Mouse (Mus musculus): ENCODE data around the gene Hcn1. TPM values are rescaled to one million over a fixed set of nuclear protein-coding genes. Genes with fewer than 3 reads are reported as not detected.

Hcn1 gene
- total RNA-seq, 2 experiments from 2014 or later, result not detected

DNA sequence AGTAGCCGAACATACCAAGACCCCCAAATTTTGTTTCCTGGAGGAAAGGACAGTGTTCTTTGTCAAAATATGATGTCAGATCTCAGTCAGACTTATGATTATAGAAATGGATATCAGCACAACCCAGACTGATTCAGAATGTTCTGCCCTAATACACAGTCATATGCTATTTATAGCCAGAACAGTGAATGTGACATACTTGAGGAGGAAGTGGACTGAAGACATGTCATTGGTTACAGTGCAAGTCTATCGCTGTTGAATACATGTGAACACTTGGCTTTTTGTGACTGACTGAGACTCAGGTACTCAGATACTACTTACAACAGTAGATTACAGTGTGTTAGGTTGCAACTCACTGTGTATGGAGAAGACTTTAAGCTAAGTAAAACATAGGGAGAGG is 245.2 kb downstream of the Hcn1 start:
- ATAC-seq (replicated peaks; ENCODE audit: low FRiP score, low TSS enrichment, poor library complexity, severe bottlenecking), result no peak

DNA sequence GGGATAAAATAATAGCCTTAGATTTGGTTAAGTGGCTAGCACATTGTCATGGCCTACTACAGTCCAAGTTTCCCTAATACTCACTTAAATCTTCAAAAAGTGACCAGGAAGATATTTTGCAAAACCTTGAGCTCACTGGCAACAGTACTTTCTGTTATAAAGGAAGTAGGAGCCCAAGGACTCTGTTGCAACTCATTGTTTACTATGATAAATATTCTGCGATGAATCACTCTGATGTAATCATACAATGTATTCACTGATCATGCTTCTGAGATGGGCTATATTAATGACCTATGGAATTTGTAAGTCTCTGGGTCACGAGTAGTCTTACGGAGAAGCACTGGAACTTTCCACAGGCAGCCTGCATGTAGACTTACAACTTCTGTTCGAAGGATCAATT is 246.6 kb downstream of the Hcn1 start:
- no peak for ATAC-seq (replicated peaks; ENCODE audit: low FRiP score, low TSS enrichment, poor library complexity, severe bottlenecking)

DNA sequence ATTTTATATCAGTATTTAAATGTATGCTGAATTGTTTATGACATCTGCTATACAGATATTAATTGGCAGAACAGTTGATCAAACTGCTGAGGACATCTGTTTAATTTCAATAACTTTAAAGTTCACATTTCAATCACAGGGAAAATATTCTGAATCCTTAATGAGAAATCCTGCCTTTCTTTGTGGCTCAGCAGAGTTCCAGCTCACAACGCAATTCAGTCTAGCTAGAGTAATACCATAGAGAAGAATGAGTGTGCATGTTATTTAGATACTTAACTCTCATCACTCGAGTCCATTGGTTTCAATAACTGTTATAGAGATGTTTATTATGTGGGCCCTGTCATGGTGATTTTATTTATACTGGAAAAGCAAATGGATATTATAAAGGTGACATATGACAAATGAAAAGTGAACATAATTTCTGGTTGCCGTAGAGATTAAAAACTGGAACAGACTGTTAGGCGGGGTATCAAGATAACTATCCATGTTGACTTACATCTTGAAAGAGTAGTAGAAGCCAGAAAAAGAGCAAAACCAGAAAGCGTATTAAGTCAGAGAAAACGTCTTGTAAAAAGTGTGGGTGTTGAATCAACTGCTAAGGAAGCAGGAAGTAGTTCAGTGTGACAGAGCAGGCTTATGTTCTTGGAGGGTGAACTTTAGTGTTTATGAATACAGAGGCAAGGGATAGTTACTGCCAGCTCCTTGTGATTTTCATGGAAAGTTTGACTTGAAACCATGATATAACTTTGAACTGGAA is 250.0 kb downstream of the Hcn1 start:
- no peak for ATAC-seq (replicated peaks; ENCODE audit: low FRiP score, low TSS enrichment, poor library complexity, severe bottlenecking)

DNA sequence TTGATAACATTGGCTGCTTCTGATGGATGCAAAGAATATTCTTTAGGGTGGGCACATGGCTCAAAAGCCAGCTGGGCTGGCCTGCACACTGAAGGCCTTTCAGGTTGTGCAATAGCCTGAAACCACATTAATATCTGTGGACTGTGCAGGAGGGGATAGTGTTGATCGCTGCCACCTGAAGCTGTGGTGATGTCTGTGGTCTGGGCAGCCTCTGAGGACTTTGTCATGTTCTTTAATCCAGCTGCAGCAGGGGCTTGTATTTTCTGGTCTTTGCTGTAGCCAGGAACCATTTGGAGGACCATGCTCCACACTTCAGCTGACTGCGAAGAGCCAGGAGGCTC is 250.6 kb downstream of the Hcn1 start:
- no peak for ATAC-seq (replicated peaks; ENCODE audit: low FRiP score, low TSS enrichment, poor library complexity, severe bottlenecking)

DNA sequence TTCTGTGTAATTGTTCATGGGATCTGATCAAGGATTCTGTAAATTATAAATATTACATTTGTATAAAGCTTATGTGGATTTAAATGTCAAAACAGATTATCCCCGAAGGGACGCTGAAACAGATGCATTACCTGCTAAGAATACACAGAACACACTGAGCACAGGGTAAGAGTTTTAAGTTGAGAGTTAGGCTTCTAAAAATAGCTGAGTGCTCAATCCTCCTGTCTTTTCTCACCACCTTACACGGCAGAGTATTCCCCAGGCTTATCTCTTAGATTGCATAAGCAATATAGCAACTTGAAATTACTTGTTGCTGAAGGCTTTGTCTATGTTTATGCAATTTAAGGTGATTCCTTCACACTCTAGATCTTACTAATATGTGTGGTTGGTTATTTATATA is 256.3 kb downstream of the Hcn1 start:
- no peak for ATAC-seq (replicated peaks; ENCODE audit: low FRiP score, low TSS enrichment, poor library complexity, severe bottlenecking)

DNA sequence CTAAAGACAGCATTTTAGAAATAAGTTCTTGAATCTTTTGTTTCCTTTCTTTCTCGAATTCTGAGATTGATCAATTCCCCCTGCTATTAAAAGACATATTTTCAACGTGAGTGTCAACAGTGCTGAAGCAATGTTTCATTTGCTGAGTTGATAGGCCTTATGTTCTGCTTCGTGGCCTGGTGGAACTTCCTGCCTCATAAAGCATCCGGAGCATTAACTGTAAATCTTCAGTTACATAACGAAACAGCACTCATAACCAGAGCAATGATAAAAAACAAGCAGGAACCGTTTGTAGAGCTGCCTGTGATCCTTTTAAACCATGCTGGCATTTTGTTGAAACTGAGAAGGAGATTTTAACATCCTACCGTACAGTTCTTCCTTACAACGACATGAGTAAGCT is 275.7 kb downstream of the Hcn1 start:
- ATAC-seq (replicated peaks; ENCODE audit: low FRiP score, low TSS enrichment, poor library complexity, severe bottlenecking), result no peak

DNA sequence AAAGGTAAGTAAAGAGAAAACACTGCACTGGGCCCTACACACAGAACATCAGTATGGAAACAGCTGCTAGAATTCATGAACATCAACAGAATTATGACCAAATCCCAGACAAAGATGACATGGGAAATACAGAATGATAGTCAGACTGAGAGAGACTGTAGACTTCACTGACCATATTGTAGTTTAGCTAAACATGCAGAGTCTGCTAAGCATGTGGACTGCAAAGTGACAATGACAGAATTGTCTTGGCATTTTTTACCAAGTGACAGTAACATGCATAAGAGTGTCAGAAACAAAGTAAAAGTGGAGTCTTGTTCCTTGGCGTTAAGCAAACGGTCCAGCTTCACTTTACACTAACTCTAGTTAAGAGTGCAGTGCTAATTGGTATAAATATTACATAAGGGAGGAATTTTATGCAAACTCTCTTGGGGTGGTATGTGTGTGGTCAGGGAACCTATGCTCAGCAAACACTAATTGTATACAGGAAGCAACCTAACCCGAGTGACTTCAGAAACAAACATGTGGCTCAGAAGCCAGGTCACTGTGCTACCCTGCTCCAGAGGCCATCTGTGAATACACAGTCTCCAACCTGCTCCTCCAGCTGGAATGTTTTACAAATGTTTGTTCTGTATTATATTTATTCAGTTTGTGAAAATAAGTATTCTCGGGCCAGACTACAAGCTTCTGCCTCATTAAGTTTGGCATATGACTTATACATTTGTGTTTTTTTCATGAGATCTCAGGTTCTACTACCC is 278.5 kb downstream of the Hcn1 start:
- no peak for ATAC-seq (replicated peaks; ENCODE audit: low FRiP score, low TSS enrichment, poor library complexity, severe bottlenecking)

DNA sequence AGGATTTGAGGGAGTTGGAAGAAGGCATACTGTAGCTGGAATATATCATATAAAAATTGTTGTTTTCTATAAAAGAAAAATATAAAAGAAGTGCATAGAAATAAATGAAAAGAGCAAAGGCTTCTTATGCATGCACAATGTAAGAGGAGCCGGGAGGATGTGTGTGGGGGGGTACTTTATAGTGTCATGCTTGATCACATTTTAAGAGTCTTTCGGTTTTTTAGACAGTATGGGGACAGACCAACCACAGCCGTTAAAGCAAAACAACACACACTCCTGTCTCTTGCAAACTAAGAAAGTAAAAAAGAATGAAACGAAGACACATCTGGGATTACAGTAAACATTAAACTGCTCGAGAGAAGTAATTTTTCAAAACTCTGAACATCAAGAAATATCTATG is 290.0 kb downstream of the Hcn1 start:
- no peak for ATAC-seq (replicated peaks; ENCODE audit: low FRiP score, low TSS enrichment, poor library complexity, severe bottlenecking)

DNA sequence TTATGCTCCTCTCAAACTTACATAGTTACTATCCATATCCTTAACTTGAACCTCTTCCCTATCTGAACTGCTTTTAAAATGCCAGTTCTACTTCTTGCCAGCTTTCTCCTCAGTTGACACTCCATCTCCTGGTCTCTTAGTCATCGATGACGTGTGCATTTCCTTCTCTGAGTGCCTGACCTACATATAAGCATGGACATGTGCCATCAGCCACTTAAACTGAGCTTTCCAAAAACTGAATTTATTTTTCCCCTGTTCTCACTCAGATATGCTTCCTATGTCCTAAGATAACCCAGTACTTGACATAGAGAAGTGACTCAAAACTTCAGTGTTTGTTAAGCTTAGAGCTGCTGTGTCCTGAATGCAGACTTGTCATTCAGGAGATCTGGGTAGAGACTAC is 295.9 kb downstream of the Hcn1 start:
- ATAC-seq (replicated peaks; ENCODE audit: low FRiP score, low TSS enrichment, poor library complexity, severe bottlenecking), result no peak

DNA sequence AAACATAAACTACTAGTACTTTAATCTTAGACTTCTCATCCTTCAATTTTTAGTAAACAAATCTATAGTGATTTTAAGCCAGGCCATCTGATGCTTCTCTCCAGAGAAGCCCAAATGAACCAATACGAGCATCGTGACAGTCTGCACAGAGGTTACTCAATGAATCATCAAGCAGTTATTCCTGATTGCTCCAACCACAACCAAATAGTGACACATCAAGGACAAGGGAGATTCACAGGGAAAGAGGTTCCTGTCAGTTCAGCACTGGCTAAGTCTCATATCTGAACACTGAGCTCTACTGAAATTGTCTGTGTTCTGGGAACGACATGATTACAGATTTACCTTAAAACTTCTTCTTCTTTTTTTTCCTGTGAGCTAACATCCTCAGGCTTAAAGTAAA is 305.7 kb downstream of the Hcn1 start:
- ATAC-seq (replicated peaks; ENCODE audit: low FRiP score, low TSS enrichment, poor library complexity, severe bottlenecking), result no peak

DNA sequence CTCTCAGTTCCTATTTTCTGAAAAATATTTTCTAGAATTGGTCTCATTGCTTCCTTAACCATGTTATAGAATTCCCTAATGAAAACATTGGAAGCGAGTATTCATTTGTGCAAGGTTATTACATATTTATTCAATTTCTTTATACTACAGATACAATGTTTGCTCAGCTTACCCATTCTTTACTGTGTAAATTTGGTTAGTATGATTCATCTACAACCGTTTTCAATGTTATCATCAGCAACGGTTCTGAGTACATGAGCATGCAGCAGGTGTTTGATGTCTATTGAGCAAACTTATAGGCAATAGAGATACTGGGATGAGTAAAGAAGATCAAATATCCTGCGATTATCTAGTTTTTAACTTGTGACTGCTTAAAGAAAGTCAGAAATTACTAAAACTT is 327.6 kb downstream of the Hcn1 start:
- ATAC-seq (replicated peaks; ENCODE audit: low FRiP score, low TSS enrichment, poor library complexity, severe bottlenecking), result no peak

DNA sequence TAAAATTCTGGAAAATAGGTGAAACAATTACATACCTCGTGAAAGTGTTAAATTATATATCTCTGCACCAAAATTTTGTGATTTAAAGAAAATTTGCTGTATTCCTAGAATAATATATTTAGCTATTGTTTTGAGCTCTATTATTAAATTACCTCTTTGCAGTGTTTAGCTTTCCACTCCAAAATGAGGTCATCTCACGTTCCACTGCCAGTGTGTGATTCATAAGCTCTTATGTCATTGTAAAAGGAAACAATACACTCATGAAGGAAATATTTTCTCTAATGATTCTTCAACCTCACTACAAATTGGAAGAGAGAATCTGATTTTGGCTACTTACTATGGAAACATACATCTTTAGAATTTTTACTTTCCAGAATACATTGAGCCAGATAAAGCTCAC is 329.6 kb downstream of the Hcn1 start:
- ATAC-seq (replicated peaks; ENCODE audit: low FRiP score, low TSS enrichment, poor library complexity, severe bottlenecking), result no peak

DNA sequence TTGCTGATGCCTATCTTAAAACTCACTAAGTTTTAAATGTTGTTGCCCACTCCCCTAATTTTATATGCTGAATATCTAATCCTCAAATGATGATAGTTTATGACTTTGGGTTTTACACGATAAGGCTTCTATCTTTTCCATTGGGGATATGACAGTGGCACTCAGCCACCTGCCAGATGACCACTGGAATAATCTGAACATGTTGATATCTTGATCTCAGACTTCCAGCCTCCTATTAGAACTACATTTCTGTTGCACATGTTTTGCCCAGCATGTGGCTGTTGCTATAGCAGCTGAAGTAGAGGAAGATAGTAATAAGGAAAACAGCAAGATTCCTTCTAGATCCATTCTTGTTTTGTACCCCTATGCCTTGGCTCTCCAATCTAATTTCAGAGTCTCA is 336.6 kb downstream of the Hcn1 start:
- ATAC-seq (replicated peaks; ENCODE audit: low FRiP score, low TSS enrichment, poor library complexity, severe bottlenecking), result no peak

DNA sequence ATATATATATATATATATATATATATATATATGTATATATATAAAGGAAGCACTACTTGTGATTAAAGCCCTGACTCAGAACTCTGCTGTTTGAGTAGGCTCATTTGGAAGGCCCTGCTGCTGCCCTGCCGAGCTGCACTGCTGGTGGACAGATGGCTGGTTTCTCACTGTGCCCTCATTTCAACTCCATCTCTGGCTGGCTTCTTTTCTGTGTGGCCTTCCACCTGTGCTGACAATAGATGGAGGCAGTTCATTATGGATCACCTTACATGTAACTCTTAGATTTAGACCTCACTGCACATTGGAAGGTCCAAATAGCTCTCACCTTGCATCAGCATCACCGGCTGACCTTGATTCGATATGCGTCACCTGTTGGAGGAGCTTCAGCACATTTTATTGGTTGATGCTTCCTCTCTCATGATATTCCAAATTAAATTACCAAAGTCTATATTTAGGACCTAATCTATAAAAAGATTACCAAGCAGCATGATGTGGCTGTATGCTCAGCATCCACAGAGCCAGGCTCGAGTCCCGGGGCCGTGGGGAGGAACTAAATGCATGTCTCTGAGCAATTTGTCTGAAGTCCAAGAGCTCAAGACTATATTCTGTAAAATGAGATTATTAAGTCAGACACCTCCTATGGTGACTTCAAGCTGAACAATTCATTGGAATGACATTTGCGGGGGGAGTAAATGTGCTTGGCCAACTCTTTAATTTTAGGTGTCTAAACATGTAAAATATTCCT is 338.6 kb downstream of the Hcn1 start:
- ATAC-seq (replicated peaks; ENCODE audit: low FRiP score, low TSS enrichment, poor library complexity, severe bottlenecking), result no peak

DNA sequence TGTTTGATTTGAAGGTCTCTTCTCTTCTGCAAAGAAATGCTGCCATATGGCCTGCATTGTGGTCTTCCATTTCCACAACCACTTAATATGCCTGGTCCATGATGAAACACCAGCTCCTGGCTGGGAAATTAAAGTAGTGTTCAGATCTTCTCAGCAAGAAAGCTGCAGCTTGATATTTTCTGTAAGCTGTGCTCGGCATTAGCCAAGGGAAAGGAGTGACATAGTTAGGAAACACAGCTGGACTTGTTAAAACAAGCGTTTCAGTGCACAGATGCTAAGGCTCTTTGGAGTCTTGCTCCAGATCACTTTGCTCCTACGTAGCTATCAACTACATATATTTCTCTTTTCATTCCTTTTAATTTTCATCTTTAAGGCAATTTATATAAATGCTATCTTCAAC is 344.7 kb downstream of the Hcn1 start:
- no peak for ATAC-seq (replicated peaks; ENCODE audit: low FRiP score, low TSS enrichment, poor library complexity, severe bottlenecking)

DNA sequence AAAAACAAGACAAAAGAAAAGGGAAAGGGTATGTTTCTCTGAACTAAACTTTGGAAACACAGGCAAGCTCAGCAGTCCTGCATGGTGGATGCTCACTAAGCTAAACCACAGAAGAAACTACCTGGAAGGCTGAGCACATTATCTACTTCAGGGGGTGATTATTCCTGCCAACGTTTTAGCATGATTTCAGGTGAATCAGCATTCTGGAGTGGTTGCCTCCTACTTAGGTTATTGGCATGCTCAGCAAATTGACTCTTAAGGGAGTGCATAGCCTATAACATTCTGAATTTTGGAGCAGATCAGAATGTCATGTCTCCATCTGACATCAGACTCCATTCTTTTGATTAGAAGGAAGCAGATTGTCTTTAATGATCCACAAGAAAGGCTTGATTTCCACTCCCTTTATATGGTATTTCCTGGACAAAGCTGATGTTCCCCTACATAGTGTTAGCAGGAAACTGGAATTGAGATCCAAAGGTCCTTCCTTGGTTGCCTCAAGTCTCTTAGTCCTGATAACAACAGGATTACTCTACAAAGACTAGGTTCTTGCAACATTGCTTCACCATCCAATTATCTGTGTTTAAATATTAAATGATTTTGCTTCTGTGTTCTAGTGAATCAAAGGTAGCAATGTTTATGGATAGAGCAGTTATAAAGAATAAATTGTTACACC is 345.7 kb downstream of the Hcn1 start:
- no peak for ATAC-seq (replicated peaks; ENCODE audit: low FRiP score, low TSS enrichment, poor library complexity, severe bottlenecking)

DNA sequence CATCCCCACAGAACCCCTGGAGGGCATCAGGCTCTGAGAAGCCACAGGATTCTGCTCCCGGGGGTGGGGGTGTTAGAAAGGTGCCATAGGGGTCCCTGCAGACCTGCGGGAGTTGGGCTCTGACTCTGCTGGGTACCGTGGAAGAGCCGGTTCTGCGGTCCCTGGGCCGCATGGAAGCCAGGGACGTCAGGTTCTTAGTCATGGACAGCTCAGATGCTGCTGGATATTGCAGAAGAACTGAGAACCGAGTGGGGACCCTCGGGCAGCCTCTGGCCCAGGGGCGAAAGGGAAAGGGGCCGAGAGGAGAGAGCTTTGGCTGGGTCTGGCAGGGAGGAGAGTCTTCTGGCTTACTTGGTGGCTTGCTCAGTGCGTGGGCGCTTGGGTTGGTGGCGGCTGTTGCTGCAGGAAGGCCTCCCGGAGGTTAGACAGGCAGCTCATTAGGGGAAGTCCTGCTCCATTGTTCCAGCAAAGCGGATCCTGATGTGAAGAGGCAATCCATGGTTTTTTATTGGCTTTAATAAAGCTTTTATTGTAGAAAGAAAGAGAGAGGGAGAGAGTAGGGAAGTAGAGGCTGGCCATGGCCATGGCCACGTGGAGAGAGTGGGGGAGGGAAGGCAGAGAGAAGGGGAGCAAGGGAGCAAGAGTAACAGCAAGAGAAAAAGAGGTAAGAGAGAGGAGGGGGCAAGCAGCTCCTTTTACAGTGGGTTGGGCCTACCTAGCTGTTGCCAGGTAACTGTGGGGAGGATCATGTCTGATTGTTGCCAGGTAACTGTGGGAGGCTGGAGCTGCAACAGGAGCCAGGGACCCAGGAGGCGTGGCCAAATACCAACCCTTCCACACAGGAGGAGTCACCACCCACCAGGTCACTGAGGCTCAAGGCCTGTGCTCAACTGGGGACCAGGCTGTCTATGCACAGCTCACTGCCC is 356.6 kb downstream of the Hcn1 start:
- ATAC-seq (replicated peaks; ENCODE audit: low FRiP score, low TSS enrichment, poor library complexity, severe bottlenecking), result no peak

DNA sequence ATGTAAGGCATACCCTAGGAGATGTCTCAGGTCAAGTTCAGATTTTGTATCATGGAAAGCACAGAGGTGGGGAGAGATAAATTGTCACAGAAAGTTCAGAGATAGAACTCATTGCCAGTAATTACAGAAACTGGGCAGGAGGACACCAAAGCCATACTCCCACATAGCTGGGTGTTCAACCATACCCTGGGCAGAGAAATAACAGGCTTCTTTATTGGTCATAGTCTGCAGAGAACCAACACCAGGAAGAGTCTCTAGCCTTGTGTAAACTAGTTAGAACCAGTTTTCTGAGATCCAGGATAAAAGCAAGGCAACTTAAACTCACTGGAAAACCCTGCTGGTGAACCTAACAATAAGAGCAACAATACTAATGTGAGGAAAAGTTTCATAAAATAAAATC is 362.5 kb downstream of the Hcn1 start:
- no peak for ATAC-seq (replicated peaks; ENCODE audit: low FRiP score, low TSS enrichment, poor library complexity, severe bottlenecking)

DNA sequence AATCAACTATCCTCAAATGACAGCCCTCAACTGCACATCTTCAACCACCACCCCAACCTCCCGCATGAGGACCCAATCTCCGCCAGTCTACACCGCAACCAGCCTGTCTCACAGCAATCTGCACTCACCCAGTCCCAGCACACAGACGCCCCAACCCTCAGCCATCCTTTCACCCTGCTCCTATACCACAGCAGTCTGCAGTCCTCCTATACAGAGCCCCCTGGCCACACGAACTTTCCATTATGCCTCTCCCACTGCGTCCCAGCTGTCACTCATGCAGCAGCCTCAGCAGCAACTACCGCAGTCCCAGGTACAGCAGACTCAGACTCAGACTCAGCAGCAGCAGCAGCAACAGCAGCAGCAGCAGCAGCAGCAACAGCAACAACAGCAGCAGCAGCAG is 373.3 kb downstream of the Hcn1 start:
- ATAC-seq (replicated peaks; ENCODE audit: low FRiP score, low TSS enrichment, poor library complexity, severe bottlenecking), result no peak
